Mouse (Mus musculus): Measurements from ENCODE around the gene C77080.
A peak's percentile ranks its signal among the peaks of the same experiment; 100 is the strongest.

C77080 gene

DNA sequence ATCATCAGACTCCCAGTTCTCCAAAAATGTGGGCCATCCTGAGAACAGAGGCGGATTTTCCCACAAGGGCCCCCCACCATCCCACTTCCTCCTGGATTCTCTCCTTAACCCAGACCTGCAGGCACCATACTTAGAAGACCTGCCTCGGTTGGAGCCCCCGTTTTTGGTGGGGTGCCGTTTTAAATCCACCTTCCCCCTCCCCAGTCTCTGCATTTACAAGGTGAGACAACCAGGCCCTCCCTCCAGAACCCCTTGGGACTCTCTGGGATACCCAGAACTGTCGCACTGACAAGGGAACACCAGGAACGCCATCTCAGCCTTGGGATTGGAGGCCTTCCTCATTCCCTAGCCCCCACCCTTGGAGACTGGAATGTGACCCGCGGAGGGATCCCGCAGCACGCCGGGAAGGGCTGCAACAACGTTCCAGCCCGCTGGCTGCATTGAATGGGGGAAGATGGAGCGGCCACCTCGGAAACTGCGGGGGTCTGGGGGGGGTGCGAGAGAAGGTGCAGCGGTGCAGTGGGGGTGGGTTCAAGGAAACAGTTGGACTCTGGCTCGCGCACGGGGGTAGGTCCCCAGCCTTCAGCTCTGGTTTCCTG, 23.3 kb downstream of the C77080 start:
- peak; percentile 76 for DNase-seq

DNA sequence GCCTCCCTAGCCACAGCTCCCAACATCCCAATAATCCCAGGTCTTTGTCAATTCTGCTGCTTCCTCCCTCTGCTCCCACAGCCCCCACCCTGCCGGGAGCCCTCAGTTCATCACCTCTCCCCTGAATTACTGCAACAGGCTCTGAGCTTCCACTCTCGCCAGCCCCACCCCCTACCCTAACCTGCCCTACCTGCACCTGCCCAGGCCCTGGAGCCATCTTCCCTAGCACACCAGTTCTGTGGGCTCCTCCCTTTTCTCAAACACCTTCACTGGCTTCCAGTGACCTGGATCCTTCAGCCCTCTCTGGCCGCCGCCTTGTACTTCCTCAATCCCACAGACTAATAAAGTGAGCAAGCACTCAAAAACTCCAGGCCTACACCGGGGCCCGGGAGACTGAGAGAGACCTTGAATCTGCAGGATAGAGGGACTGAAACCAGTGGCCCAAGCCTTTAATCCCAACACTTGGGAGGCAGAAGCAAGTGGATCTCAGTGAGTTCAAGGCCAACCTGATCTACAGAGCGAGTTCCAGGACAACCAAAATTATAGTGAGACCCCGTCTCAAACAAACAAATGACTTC, 24.9 kb downstream of the C77080 start:
- DNase-seq = no peak

DNA sequence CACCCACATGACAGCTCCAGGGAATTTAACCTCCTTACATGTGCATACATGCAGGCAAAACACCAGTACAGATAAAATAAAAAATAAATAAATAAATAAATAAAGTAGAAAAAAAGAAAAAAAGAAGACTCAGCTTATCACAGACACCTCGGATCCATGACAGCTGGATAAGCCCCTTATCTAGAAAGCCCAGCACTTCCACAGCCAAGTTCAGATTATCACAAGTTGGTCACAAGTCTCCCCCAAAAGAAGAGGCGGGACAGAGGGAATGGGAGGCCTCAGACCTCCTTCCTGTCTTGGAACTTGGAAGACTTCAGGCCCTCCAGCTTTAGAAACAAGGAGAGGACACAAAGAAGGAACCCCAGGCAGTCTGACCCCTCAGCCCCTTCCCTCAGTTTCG, 26.1 kb downstream of the C77080 start:
- no peak for DNase-seq

- DNase-seq = no peak
These were observed 26.7 kb downstream of the C77080 start for GRCm38 (mm10) chr4:129234488-129234887.

DNA sequence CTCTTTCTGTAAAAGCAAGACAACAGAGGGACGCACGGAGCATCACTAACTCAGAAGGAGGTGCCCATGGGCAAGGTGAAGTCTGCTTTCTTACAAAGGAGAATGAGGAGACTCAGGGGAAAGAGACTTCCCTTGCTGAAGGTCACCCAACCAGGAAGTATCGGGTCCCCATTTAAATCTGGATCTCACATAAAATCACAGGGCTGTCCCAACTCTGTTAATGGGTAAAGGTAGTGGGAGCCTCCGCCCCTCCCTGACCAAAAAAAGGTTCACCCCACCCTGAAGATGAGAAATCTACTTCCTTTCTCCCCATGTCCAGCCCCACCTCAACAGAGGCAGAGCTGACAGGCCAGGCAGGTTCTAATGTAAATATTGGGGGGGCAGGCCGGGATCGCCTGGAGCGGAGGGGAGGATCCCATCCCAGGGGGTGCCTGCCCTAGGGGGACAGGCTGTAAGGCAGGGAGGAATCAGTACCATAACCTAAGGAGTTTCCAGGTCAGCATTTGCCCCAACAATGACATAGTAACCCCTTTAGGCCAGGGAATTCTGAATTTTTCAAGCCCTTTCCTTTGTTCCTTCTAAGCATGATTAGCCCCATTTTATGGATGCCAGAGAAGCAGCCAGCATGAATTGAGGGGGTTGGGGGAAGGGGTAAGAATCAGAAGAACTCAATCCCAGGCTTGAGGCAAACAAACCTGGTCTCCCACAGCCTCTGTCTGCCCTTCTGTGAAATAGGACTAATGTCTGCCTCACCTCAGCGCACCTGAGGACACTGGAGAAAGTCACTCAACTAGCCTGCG, 28.4 kb downstream of the C77080 start:
- DNase-seq = no peak

DNA sequence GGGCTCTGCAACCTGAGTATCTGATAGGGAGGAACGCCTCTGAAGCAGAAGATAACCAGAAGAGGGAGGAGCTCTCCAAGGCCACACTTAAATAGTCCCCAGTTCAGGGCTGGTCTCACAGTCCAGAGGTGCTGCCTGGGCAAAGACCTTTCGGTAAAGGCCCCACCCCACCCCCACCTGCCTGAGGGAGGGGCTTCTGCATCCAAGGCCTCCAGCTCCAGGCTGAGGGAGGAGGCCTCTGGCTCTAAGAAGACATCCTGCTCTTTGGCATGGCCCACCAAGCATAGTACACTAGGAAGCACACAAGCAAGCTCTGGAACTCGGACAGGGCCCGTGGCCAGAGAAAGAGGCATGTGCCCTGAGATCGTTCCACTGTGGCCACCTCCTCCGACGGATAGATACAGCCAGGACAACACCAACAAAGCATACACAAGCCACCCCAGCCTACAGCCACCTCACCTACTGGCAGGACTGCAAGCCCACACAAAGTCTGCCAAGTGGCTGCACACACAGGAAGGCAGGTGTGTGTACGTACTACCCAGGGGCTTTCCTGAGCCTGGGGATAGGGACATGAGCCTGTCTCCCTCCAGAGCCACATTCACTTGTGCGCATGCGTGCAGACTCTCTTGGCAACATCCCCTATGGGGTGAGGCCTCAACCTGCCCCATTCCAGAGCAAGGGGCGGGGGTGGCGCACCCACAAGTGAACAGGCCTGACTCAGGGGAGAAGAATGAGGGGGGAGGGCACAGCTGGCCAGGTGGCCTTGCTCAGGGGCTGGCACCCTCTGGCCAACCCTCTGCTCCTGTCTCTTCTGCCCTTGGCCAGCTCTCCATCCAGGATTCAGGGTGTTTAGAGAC, 29.4 kb downstream of the C77080 start:
- peak; percentile 77 for DNase-seq

- no peak for DNase-seq
These were observed 30.3 kb downstream of the C77080 start for GRCm38 (mm10) chr4:129230926-129231325.

DNA sequence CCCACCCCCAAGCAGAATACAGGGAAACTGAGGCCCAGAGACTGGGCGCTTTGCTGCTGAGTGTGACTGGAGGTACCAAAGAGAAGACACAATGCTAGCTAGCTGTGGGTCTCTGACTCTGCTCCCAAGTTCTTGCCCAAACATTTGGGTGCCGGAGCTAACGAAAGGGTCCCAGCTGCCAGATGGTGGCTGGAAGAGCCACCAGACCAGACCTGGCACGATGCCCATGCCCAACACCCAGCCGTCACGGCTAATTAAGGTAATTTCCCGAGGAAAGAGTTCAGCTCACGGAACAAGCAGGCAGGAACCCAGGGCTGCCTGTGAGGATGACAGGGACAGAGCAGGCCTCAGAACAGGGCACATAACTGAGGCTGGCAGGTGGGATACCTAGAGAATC, 33.2 kb downstream of the C77080 start:
- DNase-seq = peak; percentile 63

DNA sequence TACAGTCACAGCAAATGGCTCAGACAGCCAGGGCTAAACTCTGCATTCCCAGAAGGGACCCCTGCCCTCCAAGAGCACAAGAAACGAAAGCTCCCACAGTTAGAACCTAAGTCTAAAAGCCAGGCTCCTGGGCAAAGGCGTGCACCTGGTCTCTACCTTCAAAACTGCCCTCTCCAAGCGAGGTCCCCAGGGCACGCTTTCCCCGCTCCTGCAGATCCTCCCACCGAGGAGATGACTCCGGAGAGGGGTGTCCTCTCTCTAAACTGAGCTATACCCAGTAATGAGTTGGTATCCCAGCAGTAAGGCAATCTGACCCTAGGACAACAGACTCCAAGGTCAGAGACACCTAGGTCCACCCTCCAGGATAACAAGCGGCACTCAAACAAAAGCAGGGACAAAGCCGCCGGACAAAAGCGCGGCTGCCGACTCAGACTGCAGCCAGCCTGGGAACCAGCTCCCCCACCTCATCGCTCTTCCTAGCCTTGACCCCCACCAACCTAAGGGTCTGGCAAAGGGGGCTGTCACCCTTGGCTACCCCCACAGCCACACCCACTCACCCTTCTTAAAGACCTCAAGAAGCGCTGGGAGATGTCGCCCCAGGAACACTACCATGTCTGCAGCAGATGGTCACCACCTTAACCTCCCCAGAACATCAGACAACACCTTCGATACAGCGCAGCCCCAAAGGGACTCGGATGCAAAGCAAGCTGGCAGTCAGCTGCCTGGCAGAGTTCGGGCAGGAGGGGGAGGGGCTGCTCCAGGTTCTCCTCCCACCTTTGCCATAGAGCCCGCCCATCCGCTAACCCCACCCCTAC, 33.8 kb downstream of the C77080 start:
- DNase-seq = peak; percentile 64

- DNase-seq = peak; percentile 73
These were observed 34.7 kb downstream of the C77080 start for GRCm38 (mm10) chr4:129226441-129226963.

DNA sequence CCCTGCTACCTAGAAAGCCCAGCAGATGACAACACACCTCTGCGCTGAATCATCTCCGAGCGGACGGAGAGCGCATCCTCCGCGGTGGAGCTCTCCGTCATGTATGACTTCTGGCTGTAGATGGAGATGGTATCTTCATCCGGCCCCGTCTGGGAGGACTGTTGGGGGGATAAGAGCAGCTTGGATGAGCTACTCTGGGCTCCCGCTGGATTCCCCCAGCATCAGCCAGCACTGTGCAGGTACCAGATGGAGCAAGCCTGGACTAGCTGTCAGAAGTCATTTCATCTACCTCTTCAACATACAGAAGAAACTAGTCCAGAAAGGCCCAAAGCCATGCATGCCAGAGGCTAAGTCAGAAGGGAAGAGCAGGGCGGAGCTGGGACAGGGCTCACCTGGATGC, 35.9 kb downstream of the C77080 start:
- no peak for DNase-seq

- DNase-seq = no peak
These were observed 37.6 kb downstream of the C77080 start for GRCm38 (mm10) chr4:129223421-129224281.

- DNase-seq = no peak
These were observed 38.9 kb downstream of the C77080 start for GRCm38 (mm10) chr4:129222019-129222925.

DNA sequence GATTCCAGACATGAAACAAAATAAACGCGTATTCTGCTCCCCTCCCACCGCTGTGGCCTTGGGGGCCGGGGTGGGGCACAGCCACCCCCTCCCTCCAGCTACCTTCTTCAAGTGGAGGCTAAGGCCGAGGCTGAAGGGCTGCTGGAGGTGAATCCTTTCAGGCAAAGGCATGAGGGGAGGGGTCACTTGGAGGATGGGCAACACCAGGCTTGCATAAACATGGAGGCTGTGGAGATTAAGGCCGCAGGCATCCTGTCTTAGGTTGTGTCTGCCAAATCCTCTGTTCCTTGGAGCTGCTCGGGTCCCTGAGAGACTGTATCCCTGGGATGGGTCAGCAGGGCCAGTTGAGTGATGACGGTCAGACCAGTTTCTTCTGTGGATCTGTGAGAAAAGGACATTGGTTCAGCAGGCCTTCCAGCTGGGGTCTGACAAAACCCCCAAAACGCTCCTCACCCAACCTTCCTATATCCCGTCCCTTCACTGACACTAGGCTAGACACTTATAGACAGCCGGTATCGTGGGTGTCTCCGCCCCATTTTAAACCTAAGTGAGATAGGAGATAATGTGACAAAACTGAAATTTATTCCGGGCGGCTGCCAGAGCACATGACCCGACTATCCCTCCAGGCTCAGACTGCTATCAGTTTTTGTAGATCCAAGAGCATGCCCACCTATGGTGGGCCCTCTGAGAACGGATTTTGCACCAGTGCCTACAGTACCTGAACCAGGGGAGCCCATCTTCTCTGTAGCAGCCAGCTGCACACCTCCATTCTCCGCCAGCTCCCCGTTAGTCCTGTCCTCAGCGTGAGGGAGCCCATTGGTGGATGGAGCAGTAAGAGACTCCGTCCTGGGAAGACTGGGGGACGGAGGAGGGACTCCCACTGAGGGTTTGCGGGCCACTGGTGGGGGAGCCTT, 39.9 kb downstream of the C77080 start:
- no peak for DNase-seq

GRCm38 (mm10) chr4:129220376-129221089, 40.7 kb downstream of the C77080 start:
- no peak for DNase-seq

GRCm38 (mm10) chr4:129219198-129219597, 42.0 kb downstream of the C77080 start:
- DNase-seq = no peak

DNA sequence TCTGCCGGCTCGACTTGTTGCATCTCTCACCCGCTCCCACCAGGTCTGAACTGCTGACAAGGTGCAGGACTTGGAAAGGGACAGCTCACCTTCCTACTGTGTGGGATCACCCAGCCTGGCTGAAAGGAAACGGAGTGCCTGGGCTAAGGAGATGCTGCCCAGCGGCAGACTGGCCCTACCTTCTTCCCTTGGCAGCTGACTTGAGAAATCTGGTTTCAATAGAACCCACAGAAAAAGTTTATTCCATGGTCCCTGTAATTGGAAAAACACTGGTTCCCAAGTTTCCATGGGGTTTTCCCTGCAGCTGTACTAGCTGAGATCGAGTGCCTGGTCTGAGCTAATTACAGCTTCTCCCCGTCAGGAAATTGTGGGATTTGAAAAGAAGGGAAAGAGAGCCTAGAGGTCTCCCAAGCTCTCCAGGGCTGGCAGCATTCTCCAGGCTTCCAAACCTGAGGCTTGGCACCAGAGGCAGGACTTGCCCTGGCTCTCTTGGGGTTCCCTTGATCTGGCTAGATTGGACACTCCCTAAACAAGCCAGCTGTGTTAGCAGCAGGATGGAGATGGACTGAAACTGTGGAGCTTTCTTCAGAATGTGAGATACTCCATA, 42.5 kb downstream of the C77080 start:
- no peak for DNase-seq

DNA sequence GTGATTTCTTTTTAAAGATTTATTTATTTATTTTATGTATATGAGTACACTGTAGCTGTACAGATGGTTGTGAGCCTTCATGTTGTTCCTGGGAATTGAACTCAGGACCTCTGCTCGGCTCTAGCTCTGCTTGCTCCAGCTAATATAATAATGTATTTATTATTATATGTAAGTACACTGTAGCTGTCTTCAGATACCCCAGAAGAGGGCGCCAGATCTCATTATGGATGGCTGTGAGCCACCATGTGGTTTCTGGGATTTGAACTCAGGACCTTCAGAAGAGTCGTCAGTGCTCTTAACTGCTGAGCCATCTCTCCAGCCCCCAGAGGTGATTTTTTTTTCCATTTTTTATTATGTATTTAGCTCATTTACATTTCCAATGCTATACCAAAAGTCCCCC, 48.7 kb downstream of the C77080 start:
- DNase-seq = peak; percentile 60
